Mouse (Mus musculus) left cerebral cortex, adult 8-10 months (tissue): ENCODE results near the gene Fam207a. TPM values are rescaled to one million over a fixed set of nuclear protein-coding genes. Genes with fewer than 3 reads are reported as not detected.
A peak's percentile ranks its signal among the peaks of the same experiment; 100 is the strongest.

Experiments
- DNase-seq, 2 experiments: peaks; one replicate each; pipeline ENCODE4 v3.0.0; 2022; ENCODE audit warnings: low spot score in 2 of 2
- total RNA-seq, 4 experiments: library from RNA; stranded (reverse); gene quantifications; 2 replicates each; pipeline ENCODE4 v1.2.4; 2022

Fam207a gene
- total RNA-seq, 4 experiments from 2014 or later, result 26.6 to 32.7 (median 29.5) TPM

GRCm38 (mm10) chr10:77502967-77503922 is 12.3 kb downstream of the Fam207a start:
- no peak for DNase-seq

- DNase-seq, result no peak
Observed at GRCm38 (mm10) chr10:77500636-77501035, 14.9 kb downstream of the Fam207a start.

DNA sequence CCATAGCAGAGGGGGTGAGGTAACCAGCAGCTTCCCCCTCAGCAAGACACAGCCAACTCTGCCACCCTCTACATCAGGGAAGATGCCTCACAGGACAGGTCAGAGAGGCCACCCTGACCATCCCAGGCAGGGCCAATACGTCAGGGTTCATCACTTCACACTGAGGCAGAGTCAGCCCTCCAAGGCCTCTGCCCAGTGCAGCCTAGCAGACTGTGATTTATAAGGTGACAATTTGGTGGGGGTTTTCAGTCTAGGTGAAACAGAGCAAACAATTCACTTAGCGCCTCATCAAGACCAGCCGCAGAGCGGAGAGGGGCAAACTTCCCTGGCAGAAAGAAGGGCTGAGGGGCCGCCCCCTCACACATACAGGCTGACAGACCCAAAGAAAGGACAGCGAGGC is 17.3 kb downstream of the Fam207a start:
- no peak for DNase-seq

- DNase-seq, result no peak
Observed at GRCm38 (mm10) chr10:77497185-77497584, 18.4 kb downstream of the Fam207a start.

DNA sequence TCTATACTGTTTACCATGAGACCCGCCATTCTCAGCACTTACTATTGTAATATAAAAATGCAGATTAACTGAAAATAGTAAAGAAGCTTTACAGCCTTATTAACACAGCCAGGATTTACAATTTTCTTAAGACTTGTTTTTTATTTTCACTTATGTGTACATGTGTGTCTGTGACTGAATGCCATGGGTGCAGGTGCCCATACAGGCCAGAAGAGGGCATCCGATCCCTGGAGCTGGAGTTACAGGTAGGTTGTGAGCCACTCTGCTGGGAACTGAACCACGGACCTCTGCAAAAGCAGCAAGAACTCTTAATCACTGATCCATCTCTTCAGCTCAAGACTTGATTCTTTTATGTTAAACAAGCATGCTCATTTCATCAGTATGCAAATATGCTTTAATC is 22.7 kb downstream of the Fam207a start:
- DNase-seq, result no peak

- DNase-seq, result no peak
Observed at GRCm38 (mm10) chr10:77491585-77491984, 24.0 kb downstream of the Fam207a start.

DNA sequence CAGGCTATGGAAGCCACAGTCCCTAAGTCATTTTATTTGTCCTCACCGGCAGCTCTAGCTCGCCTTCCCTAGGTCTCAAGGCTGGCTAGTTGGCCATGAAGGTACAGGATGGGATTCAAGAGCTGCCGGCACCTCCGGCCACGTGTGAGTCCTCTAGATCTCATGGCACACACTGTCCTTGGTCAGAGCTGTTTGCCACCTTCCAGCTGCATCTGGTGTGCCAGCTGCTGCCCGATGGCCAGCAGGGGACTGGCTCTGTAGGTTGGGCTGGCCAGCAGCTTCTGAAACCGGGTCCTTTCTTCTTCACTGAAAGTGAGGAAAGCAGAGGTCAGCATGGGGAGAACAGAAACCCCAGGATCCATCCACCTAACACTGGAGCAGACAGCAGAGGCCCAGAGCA is 27.4 kb downstream of the Fam207a start:
- no peak for DNase-seq

DNA sequence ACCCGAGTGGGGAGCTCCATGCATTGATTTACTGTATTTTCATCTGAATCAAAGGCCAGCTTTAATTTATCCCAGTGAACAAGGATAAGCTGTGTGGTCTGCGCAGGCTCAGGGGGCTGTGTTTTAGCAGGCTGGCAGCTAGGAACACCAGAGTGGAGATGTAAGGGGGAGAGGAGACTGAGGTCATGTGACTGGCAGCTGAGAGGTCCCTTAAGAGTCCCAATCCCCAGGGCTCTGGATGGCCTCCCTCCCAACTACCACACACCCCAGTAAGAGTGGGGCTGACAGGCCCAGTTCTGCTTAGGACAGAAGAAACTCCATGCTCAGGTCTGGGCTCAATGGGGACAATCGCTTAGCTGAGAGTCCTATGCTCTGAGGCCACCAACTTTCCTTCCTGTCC is 29.8 kb downstream of the Fam207a start:
- DNase-seq, result no peak

DNA sequence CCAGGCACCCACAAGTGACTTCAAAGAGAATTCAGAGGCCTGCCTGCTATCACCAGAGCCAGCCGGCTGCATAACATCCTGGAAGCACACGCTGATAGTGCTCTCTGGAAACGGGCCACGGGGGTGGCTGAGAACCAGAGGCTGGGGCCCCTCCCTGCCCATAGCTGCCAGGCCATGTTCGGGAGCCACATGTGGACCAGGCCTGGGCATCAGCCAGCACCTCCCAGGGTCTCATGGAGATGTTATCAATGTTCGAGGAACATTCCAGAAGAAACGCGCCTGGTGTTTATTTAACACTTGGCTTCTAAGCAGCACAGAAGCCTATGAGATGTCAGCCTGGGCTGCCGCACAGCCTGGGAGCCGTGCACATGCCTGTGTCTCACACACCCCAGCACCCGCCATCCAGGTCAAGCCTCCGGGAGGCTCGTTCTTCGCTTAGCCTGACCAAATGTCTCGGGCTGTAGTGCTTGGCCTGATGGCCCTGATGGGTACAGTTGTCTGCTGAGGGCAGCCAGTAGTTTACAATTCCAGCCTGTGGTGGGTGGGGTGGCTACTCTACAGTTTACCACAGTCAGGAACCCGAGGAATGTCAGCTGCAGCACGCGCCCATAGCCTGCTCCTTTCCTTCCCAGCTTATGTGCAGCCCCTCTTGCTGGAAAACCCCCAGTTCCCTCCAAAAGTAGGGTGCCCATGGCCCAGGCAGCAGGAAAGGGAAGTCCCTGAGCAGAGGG is 31.2 kb downstream of the Fam207a start:
- DNase-seq, result no peak

- no peak for DNase-seq
Observed at GRCm38 (mm10) chr10:77481814-77482213, 33.8 kb downstream of the Fam207a start.

- DNase-seq, result no peak
Observed at GRCm38 (mm10) chr10:77479972-77480371, 35.6 kb downstream of the Fam207a start.

- DNase-seq, result no peak
Observed at GRCm38 (mm10) chr10:77476907-77477306, 38.7 kb downstream of the Fam207a start.

DNA sequence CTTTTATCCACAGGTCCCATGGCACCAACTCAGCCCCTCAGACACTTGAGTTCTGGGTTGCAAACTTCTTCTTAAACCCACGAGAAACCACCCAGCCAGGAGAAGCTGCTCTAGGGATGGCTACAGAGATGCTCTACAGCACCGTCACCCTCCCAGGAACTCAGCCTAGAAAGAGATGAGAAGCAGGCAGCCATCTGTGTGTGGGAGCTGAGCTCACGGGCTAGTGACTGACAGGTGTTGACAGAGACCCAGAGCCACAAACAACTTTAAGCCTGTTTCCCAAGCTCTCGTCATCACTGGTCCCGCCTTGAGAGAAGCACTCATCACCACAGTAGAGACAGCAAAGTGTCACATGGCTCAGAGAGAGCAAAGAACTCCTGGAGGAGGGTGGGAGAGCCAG is 43.4 kb downstream of the Fam207a start:
- no peak for DNase-seq

GRCm38 (mm10) chr10:77471512-77471911 is 44.1 kb downstream of the Fam207a start:
- DNase-seq, result no peak

DNA sequence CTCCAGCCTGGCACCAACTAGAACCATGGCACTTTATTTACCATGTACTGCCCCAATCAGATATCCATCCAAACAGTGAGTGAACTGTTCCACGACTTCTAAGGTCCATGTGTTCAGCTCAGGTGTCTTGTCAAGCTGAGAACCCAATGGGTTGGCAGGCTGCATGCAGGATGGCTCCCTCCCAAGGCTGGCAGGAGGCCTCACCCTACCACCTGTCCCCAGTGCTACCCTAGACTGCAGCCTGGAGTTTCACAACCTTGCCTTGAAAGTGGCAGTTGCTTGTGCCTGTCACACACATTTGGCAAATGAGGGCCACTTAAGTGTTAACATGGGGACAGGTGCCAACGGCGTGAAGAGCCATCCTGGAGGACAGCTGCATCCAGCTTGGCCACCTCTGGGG is 44.8 kb downstream of the Fam207a start:
- DNase-seq, result no peak

GRCm38 (mm10) chr10:77468675-77469074 is 46.9 kb downstream of the Fam207a start:
- no peak for DNase-seq

DNA sequence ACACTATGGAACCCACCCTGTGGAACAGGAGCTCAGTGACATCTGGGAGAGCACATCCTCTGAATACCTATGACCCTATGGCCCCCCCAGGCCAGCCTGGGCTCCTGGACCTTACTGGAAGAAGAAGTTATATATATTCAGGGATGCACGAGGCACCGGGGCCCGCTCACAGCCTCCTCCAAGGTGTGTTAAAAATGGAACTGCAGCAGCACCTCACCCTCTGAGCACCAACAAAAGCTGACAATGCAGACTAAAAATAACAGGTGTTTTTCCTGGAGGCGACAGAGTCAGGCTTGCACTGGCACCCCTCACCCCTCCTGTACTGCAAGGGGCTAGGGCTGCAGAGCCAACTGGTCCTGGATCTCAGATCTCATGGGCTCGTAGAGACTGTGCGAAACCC is 48.2 kb downstream of the Fam207a start:
- DNase-seq, result peak in 1 of 2 experiments; percentile 67

GRCm38 (mm10) chr10:77465902-77466301 is 49.7 kb downstream of the Fam207a start:
- DNase-seq, result peak in 1 of 2 experiments; percentile 31

DNA sequence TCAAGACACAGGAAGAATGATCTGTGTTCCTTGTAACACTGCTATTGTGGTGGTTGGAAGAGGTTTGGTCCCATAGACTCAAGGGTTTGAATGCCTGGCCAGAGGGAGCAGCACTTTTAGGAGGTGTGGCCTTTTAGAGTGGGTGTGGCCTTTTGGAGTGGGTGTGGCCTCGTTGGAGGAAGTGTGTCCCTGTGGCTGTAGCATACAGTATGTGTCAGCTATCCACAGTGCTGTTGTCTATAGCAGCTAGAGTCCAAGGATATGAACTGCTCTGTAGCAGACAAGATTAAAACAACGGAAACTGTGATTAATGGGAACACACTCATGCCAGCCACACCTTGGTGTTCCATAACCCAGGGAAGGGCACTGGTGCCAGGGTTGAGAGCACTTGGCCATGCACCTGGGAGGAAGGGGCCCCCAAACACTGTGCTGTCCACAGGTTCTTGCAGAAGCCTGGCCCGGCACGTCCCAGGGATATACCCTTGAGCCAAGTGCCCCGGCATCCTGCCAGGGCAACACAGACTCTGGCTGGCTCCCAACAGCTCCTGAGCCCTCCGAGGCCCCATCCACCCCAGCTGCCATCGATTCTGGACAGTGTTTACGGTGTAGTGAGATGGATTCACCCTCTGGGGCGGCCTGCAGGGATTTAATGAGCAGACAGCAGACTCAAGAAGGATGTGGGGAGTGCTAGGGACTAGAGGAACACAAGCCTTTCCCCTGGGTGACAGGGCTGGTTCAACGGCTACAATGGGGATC is 51.2 kb downstream of the Fam207a start:
- DNase-seq, result no peak

- no peak for DNase-seq
Observed at GRCm38 (mm10) chr10:77461161-77461560, 54.4 kb downstream of the Fam207a start.

DNA sequence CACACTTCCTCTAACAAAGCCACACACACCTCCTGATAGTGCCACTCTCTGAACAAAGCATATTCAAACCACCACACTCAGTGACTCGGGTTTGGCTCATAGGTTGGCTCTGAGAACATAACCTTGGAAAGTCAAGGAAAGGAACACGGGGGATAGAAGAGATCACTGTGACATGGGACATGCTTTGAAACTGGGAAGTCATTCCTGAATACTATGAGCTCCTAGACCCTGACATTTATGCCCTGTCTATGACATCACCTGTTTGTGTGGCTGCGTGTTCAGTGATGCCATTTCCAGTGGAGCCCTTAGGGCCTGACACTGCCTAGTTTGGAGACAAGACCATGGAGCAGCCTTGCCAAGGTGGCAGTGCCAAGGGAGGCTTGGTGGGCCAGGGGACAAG is 57.9 kb downstream of the Fam207a start:
- no peak for DNase-seq

DNA sequence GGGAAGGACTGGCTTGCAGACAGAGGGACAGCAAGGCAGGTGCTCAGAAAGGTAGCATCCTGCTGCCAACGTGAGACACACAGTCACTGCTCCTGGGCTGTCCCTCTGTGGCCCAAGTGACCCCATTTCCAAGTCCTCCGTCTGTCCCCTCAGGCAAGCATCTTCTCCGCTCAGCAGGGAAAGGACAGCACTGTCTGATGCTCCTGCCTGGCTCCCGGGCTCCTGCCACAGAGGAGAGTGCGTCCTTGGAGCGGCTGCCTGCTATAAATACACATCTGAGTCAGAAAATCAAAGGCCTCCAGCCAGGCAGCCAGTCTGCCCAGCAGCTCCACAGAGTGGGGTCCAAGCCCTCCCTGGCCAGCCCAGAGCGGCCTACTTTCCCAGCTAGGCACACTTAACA is 59.1 kb downstream of the Fam207a start:
- no peak for DNase-seq
